Mouse (Mus musculus) spleen, adult 2 months (tissue): ENCODE measurements around the gene Ccdc93. TPM values are rescaled to one million over a fixed set of nuclear protein-coding genes. Genes with fewer than 3 reads are reported as not detected.

Experiments used
- DNase-seq, 2 experiments: peaks; one replicate each; pipeline versions ENCODE4 v3.0.0 to v3.0.0-alpha.2; 2012 to 2021; ENCODE audit warnings: low spot score in 2 of 2, low read depth in 1 of 2
- H3K27ac ChIP-seq: fragments of 200-500 bp; 2 replicates; pipeline ENCODE4 v1.5.1; 2012; ENCODE audit warnings: low read length, inconsistent platforms; ENCODE audit not compliant: insufficient read depth
- H3K27me3 ChIP-seq: fragments of 200-500 bp; 2 replicates; pipeline ENCODE4 v1.6.1; 2012; ENCODE audit warnings: mild to moderate bottlenecking, moderate library complexity, low read length, inconsistent platforms; ENCODE audit not compliant: control insufficient read depth, insufficient read depth
- H3K36me3 ChIP-seq: fragments of 200-500 bp; 2 replicates; pipeline ENCODE4 v1.6.1; 2012; ENCODE audit warnings: mild to moderate bottlenecking, low read length, inconsistent platforms; ENCODE audit not compliant: control insufficient read depth, insufficient read depth
- H3K4me1 ChIP-seq: fragments of 200-500 bp; 2 replicates; pipeline ENCODE4 v1.6.1; 2011; ENCODE audit warnings: inconsistent platforms; ENCODE audit not compliant: control insufficient read depth, insufficient read depth, insufficient read length
- H3K4me3 ChIP-seq: fragments of 200-500 bp; 2 replicates; pipeline ENCODE4 v1.5.1; 2011; ENCODE audit warnings: mild to moderate bottlenecking, inconsistent platforms; ENCODE audit not compliant: insufficient read depth, insufficient read length; ENCODE audit errors: extremely low read depth
- CTCF ChIP-seq: fragments of 200-500 bp; IDR thresholded peaks from 2 replicates; pipeline ENCODE4 v1.5.1; 2011; ENCODE audit warnings: mild to moderate bottlenecking, inconsistent platforms; ENCODE audit not compliant: insufficient read depth, insufficient read length, insufficient replicate concordance; ENCODE audit errors: extremely low read depth
- POLR2A ChIP-seq: fragments of 200-500 bp; IDR thresholded peaks from 2 replicates; pipeline ENCODE4 v1.6.1; 2011; ENCODE audit warnings: low read depth, low read length, inconsistent platforms
- WGBS: fragments of 180-500 bp; shearing (Covaris S2); methylation state at CpG from one replicate; pipeline ENCODE4 v1.1.7; 2018; 5-methylcytosine and 5-hydroxymethylcytosine counted together
- polyA plus RNA-seq: library from polyadenylated mRNA; depleted of rRNA; stranded (reverse); fragments of >200 nt; gene quantifications from 2 replicates; pipeline ENCODE4 v1.2.3, GENCODE M21; 2012

Gene Ccdc93
- polyA plus RNA-seq, 1 experiment = 7.2 TPM

GRCm38 (mm10) chr1:121510420-121511140, 79.7 kb downstream of the Ccdc93 start:
- Histone ChIP-seq H3K36me3 (no peaks in the 10 kb centered on the region), H3K4me1 (no peaks in the 10 kb centered on the region), H3K27me3 (no peaks in the 10 kb centered on the region), H3K27ac (no peak overlapping the region), H3K4me3 (no peak overlapping the region)
- TF ChIP-seq CTCF (no peak), POLR2A (no peak)
- DNase-seq = no peak
- WGBS = 89% methylated on average over 19 of the region's 19 CpGs

DNA sequence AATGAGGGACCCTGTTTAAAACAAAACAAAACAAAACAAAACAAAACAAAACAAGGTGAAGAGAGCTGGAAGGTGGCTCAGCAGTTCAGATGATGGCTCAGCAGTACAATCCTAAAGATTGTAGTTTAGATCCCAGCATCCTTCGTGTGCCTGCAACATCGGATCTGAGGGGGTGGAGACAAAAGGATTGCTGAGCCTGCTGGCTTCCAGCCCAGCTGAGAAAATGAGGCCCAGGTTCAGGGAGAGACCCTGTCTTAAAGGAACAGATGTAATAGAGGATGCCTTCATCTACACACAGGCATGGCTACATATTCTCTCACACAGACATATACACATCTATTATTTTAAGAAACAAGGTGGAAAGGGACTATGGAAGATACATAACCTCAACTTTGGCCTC, 80.3 kb downstream of the Ccdc93 start:
- WGBS = 85% methylated on average over 2 of the region's 2 CpGs
- Histone ChIP-seq H3K4me3 (no peak overlapping the region), H3K27me3 (no peaks in the 10 kb centered on the region), H3K36me3 (no peaks in the 10 kb centered on the region), H3K27ac (no peak overlapping the region), H3K4me1 (no peaks in the 10 kb centered on the region)
- no peak for DNase-seq
- no peak for TF ChIP-seq CTCF
- TF ChIP-seq POLR2A = no peak

DNA sequence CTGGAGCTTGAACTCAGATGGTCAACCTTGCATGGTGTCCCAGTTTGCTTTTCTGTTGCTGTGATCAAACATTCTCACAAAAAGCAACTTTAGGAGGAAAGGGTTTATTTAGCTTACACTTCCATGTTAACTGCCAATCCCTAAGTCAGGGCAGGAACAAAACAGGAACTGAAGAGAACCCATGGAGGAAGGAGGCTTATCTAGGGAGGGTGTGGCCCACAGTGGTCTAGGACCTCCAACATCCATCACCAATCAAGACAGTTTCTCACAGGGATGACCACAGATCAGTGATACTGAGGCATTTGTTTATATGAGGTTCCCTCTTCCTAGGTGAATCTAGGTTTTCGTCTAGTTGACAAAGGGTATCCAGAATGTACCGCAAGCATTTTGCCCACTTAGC, 81.1 kb downstream of the Ccdc93 start:
- Histone ChIP-seq H3K27ac (no peak overlapping the region), H3K4me1 (no peaks in the 10 kb centered on the region), H3K27me3 (no peaks in the 10 kb centered on the region), H3K4me3 (no peak overlapping the region), H3K36me3 (no peaks in the 10 kb centered on the region)
- TF ChIP-seq CTCF = no peak
- no peak for TF ChIP-seq POLR2A
- 88% methylated on average over 2 of the region's 2 CpGs for WGBS
- DNase-seq = no peak

- no peaks in the 10 kb centered on the region for H3K4me1 ChIP-seq
- DNase-seq = no peak
- no peak overlapping the region for H3K4me3 ChIP-seq
- 81% methylated on average over 1 of the region's 1 CpGs for WGBS
- no peaks in the 10 kb centered on the region for H3K36me3 ChIP-seq
- TF ChIP-seq POLR2A (no peak), CTCF (no peak)
- no peak overlapping the region for H3K27ac ChIP-seq
- H3K27me3 ChIP-seq = no peaks in the 10 kb centered on the region
Observed at GRCm38 (mm10) chr1:121518609-121519008, 87.8 kb downstream of the Ccdc93 start.

- Histone ChIP-seq H3K36me3 (no peaks in the 10 kb centered on the region), H3K4me3 (no peak overlapping the region), H3K27me3 (peaks cover 5% of the 10 kb centered on the region; the same call in 1 of the 2 replicates), H3K27ac (no peak overlapping the region), H3K4me1 (no peaks in the 10 kb centered on the region)
- 53% methylated on average over 17 of the region's 17 CpGs for WGBS
- TF ChIP-seq CTCF (no peak), POLR2A (no peak)
- no peak for DNase-seq
Observed at GRCm38 (mm10) chr1:121527061-121527460, 96.2 kb downstream of the Ccdc93 start.

DNA sequence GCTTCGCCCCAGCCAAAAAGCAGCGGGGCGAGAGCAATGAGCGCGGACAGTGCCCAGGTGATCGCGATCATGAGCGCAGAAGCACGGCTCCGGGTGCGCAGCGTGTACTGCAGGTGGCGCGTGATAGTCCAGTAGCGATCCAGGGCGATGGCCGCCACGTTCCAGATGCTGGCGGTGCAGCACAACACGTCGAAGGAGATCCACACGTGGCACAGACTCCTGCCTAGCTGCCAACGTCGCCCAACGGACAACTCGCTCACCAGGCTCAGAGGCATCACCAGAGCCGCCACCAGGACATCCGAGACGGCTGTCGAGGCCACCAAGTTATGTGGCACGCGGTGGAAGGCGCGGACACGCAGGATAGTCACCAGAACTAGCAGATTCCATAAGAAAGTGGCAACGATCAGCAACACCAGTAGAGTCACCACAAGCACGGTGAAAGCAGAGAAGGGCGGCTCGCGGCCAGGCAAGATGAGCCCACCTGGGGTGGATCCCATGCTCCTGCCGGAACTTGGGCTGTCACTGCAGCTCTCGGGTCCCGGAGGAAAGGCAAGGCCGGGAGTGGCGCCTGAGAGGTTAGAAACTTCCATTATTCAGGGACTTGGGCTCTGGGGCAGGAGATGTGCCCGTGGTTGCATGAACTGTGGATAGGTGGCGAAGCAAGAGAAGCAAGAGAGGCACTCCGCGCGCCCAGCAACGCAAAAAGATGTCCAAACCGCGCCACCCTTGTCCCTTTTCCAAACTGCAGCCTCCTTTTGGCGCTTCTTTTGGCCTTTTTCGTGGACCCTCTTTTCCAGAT, 97.0 kb downstream of the Ccdc93 start:
- TF ChIP-seq CTCF (no peak), POLR2A (no peak)
- H3K36me3 ChIP-seq = no peaks in the 10 kb centered on the region
- no peak overlapping the region for H3K27ac ChIP-seq
- no peak for DNase-seq
- H3K4me3 ChIP-seq = no peak overlapping the region
- no peaks in the 10 kb centered on the region for H3K4me1 ChIP-seq
- 30% methylated on average over 55 of the region's 55 CpGs for WGBS
- peaks cover 5% of the 10 kb centered on the region; the same call in 1 of the 2 replicates for H3K27me3 ChIP-seq

DNA sequence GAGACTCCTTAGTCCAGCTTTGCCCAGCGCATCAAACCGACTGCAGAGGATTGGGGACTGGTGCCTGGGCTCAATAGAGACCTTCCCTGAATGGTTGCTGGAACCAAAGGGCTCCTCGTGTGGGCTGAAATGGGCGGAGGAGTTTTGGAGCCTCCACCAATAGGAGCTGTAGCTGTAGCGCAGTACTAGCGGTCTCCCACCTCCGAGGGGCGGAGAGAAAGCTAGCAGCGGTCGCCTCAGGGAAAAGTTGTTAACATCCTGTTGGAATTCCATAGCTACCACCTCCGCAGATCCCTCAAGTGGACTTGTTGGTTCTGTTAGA, 97.5 kb downstream of the Ccdc93 start, which contains the start of gene Htr5b:
Gene Htr5b (minus strand): TSS at position 67 of the 322 bp plus-strand sequence.
- no peak for TF ChIP-seq CTCF
- no peak for TF ChIP-seq POLR2A
- Histone ChIP-seq H3K36me3 (no peaks in the 10 kb centered on the region), H3K4me1 (no peaks in the 10 kb centered on the region), H3K27me3 (peaks cover 5% of the 10 kb centered on the region; the same call in 1 of the 2 replicates), H3K4me3 (no peak within 1 kb of the TSS), H3K27ac (no peak within 1 kb of the TSS)
- 12% methylated on average over 11 of the region's 11 CpGs for WGBS
- no peak for DNase-seq
